Mouse (Mus musculus) hindbrain, embryonic 11.5 days (tissue): ENCODE results near the gene Rtp3. TPM values are rescaled to one million over a fixed set of nuclear protein-coding genes. Genes with fewer than 3 reads are reported as not detected.

ENCODE experiments used
- polyA plus RNA-seq: library from polyadenylated mRNA; unstranded; fragments of >200 nt; fragmentation: Nextera tagmentation; extraction: Ambion mirVana; gene quantifications from 2 replicates; pipeline ENCODE4 v1.2.1, GENCODE M21; 2014

Gene Rtp3
- polyA plus RNA-seq, 1 experiment from 2014 or later, result not detected

Other genes starting within 250 kb of the Rtp3 start
- gene Myl3, start 248.7 kb downstream of the Rtp3 start, polyA plus RNA-seq, result 0.42 and 0.73 TPM in 2 replicates
- 21.9 and 23.9 TPM in 2 replicates for gene Pth1r, start 243.4 kb downstream of the Rtp3 start, polyA plus RNA-seq
- not detected in 2 replicates for gene Prss42, start 192.4 kb downstream of the Rtp3 start, polyA plus RNA-seq
- not detected in 2 replicates for gene Prss44, start 176.6 kb downstream of the Rtp3 start, polyA plus RNA-seq
- gene Prss43, start 163.9 kb downstream of the Rtp3 start, polyA plus RNA-seq, result not detected in 2 replicates
- 0.13 TPM in 1 of 2 replicates, not detected in the other for gene Prss45, start 156.0 kb downstream of the Rtp3 start, polyA plus RNA-seq
- gene Prss46, start 146.1 kb downstream of the Rtp3 start, polyA plus RNA-seq, result not detected in 2 replicates
- 0.14 and 0.31 TPM in 2 replicates for gene Prss50, start 132.6 kb downstream of the Rtp3 start, polyA plus RNA-seq
- 1.0 and 1.1 TPM in 2 replicates for gene Als2cl, start 110.7 kb downstream of the Rtp3 start, polyA plus RNA-seq
- gene Tmie, start 110.5 kb downstream of the Rtp3 start, polyA plus RNA-seq, result 0.18 and 0.34 TPM in 2 replicates
- not detected in 2 replicates for gene Fam240a, start 73.7 kb downstream of the Rtp3 start, polyA plus RNA-seq
- not detected in 2 replicates for gene Tdgf1, start 44.4 kb downstream of the Rtp3 start, polyA plus RNA-seq
- gene Lrrc2, start 39.0 kb downstream of the Rtp3 start, polyA plus RNA-seq, result 0.06 and 0.21 TPM in 2 replicates
- 0.95 TPM in 1 of 2 replicates, not detected in the other for gene Ltf, start 28.7 kb upstream of the Rtp3 start, polyA plus RNA-seq
- gene Ccrl2, start 66.9 kb upstream of the Rtp3 start, polyA plus RNA-seq, result 0.68 and 1.7 TPM in 2 replicates
- gene Lrrfip2, start 127.0 kb upstream of the Rtp3 start, polyA plus RNA-seq, result 52.2 and 57.4 TPM in 2 replicates